Mouse (Mus musculus) hindbrain, postnatal 0 days (tissue): Measurements from ENCODE around the gene Hsf5. TPM values are rescaled to one million over a fixed set of nuclear protein-coding genes. Genes with fewer than 3 reads are reported as not detected.

Experiments used
- ATAC-seq: fragments of 200-750 bp; cut with Nextera tagmentation; 2 replicates; pipeline ENCODE4 v1.8.0; 2017; ENCODE audit warnings: mild to moderate bottlenecking, moderate TSS enrichment, moderate library complexity
- DNase-seq: peaks from one replicate; pipeline ENCODE4 v3.0.0-alpha.2; 2015; ENCODE audit warnings: low spot score
- H3K27ac ChIP-seq: fragments of 300-500 bp; sonication (generic); 2 replicates; pipeline ENCODE4 v1.5.1; 2014; ENCODE audit warnings: mild to moderate bottlenecking
- H3K27me3 ChIP-seq: fragments of 300-500 bp; sonication (generic); 2 replicates; pipeline ENCODE4 v1.6.1; 2014; ENCODE audit warnings: low read length, mixed read lengths; ENCODE audit not compliant: insufficient read depth
- H3K36me3 ChIP-seq: fragments of 300-500 bp; sonication (generic); 2 replicates; pipeline ENCODE4 v1.6.1; 2014; ENCODE audit warnings: low read length, mixed read lengths; ENCODE audit not compliant: insufficient read depth
- H3K4me1 ChIP-seq: fragments of 300-500 bp; sonication (generic); 2 replicates; pipeline ENCODE4 v1.6.1; 2014; ENCODE audit warnings: antibody characterized with exemption, low read length, mixed read lengths; ENCODE audit not compliant: insufficient read depth
- H3K4me2 ChIP-seq: fragments of 300-500 bp; sonication (generic); 2 replicates; pipeline ENCODE4 v1.6.1; 2014; ENCODE audit warnings: low read depth, mild to moderate bottlenecking, low read length, moderate library complexity, mixed read lengths
- H3K4me3 ChIP-seq: fragments of 300-500 bp; sonication (generic); 2 replicates; pipeline ENCODE4 v1.5.1; 2014; ENCODE audit warnings: low read length
- H3K9ac ChIP-seq: fragments of 300-500 bp; sonication (generic); replicated peaks from 2 replicates; pipeline ENCODE4 v1.6.1; 2014; ENCODE audit warnings: mild to moderate bottlenecking, low read length, moderate library complexity, mixed read lengths
- H3K9me3 ChIP-seq: fragments of 300-500 bp; sonication (generic); 2 replicates; pipeline ENCODE4 v1.6.1; 2016; ENCODE audit warnings: low read length, mixed read lengths
- CTCF ChIP-seq: IDR thresholded peaks from 2 replicates; pipeline ENCODE4 v1.5.1; 2016; ENCODE audit warnings: antibody characterized with exemption, control low read depth, low read depth
- WGBS: fragments of 180-500 bp; shearing (Covaris S2); extraction: QIAGEN DNeasy Blood & Tissue Kit; methylation state at CpG from one replicate; pipeline ENCODE4 v1.1.7; 2014; 5-methylcytosine and 5-hydroxymethylcytosine counted together
- polyA plus RNA-seq: library from polyadenylated mRNA; unstranded; fragments of >200 nt; fragmentation: Nextera tagmentation; extraction: Ambion mirVana; gene quantifications from 2 replicates; pipeline ENCODE4 v1.2.1, GENCODE M21; 2015
- total RNA-seq: library from RNA; depleted of rRNA; stranded (reverse); fragments of >200 nt; gene quantifications from 2 replicates; pipeline ENCODE4 v1.2.3, GENCODE M21; 2014; rRNA removed

The Hsf5 gene
- total and polyA plus RNA-seq, 2 experiments from 2014 or later, result 0.10 to 0.20 TPM

- Histone ChIP-seq H3K4me1 (no peaks in the 10 kb centered on the region), H3K27me3 (no peaks in the 10 kb centered on the region), H3K36me3 (no peaks in the 10 kb centered on the region), H3K4me2 (no peak overlapping the region), H3K9me3 (no peaks in the 10 kb centered on the region), H3K4me3 (no peak overlapping the region), H3K9ac (no peak overlapping the region), H3K27ac (no peak overlapping the region)
- no peak for ATAC-seq
- no peak for TF ChIP-seq CTCF
- 91% methylated on average over 4 of the region's 4 CpGs for WGBS
- no peak for DNase-seq
Measured at GRCm38 (mm10) chr11:87698126-87698525, 81.2 kb downstream of the Hsf5 start.

- Histone ChIP-seq H3K27me3 (no peaks in the 10 kb centered on the region), H3K27ac (no peak overlapping the region), H3K4me2 (no peak overlapping the region), H3K9me3 (no peaks in the 10 kb centered on the region), H3K4me1 (no peaks in the 10 kb centered on the region), H3K9ac (no peak overlapping the region), H3K4me3 (no peak overlapping the region), H3K36me3 (no peaks in the 10 kb centered on the region)
- ATAC-seq, result no peak
- no peak for DNase-seq
- TF ChIP-seq CTCF, result no peak
- WGBS, result 84% methylated on average over 6 of the region's 6 CpGs
Measured at GRCm38 (mm10) chr11:87701108-87701507, 84.1 kb downstream of the Hsf5 start.

GRCm38 (mm10) chr11:87701877-87702620, 85.1 kb downstream of the Hsf5 start:
- TF ChIP-seq CTCF, result no peak
- WGBS, result 83% methylated on average over 14 of the region's 14 CpGs

GRCm38 (mm10) chr11:87703654-87704053, 86.7 kb downstream of the Hsf5 start:
- no peak for TF ChIP-seq CTCF
- Histone ChIP-seq H3K9me3 (no peaks in the 10 kb centered on the region), H3K36me3 (no peaks in the 10 kb centered on the region), H3K4me3 (no peak overlapping the region), H3K27ac (no peak overlapping the region), H3K9ac (no peak overlapping the region), H3K4me1 (no peaks in the 10 kb centered on the region), H3K27me3 (no peaks in the 10 kb centered on the region), H3K4me2 (no peak overlapping the region)
- DNase-seq, result no peak
- 64% methylated on average over 5 of the region's 5 CpGs for WGBS
- no peak for ATAC-seq

More at GRCm38 (mm10) chr11:87701877-87702620, 85.1 kb downstream of the Hsf5 start:
- no peaks in the 10 kb centered on the region for H3K4me1 ChIP-seq
- H3K9ac ChIP-seq, result no peak overlapping the region
- H3K9me3 ChIP-seq, result no peaks in the 10 kb centered on the region
- H3K36me3 ChIP-seq, result no peaks in the 10 kb centered on the region
- H3K27me3 ChIP-seq, result no peaks in the 10 kb centered on the region
- H3K27ac ChIP-seq, result no peak overlapping the region
- H3K4me2 ChIP-seq, result no peak overlapping the region
- no peak for DNase-seq
- H3K4me3 ChIP-seq, result no peak overlapping the region
- no peak for ATAC-seq

DNA sequence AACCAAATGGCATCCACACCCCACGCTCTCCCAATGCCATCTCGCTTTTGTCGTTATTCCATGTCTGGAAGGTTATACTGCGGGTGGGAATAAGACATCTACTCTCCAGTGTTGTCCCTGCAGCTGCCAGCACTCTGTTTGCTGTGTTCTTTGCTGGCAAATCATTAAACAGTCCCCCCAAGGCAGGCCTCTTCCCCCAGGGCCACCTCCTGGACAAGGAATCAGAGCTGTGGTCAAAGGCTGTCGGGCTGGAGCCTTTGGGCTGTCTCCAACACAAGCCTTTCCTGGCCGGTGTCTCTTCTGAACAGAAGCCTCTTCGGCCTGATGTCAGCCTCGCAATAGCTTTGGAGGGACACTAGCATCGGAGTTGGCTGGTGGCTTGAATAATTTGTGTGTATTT, 87.3 kb downstream of the Hsf5 start:
- WGBS, result 66% methylated on average over 9 of the region's 9 CpGs
- H3K4me1 ChIP-seq, result no peaks in the 10 kb centered on the region
- TF ChIP-seq CTCF, result no peak
- no peak for ATAC-seq
- no peaks in the 10 kb centered on the region for H3K27me3 ChIP-seq
- H3K4me2 ChIP-seq, result no peak overlapping the region
- no peaks in the 10 kb centered on the region for H3K9me3 ChIP-seq
- H3K36me3 ChIP-seq, result no peaks in the 10 kb centered on the region
- no peak overlapping the region for H3K27ac ChIP-seq
- H3K9ac ChIP-seq, result no peak overlapping the region
- no peak overlapping the region for H3K4me3 ChIP-seq
- DNase-seq, result no peak

DNA sequence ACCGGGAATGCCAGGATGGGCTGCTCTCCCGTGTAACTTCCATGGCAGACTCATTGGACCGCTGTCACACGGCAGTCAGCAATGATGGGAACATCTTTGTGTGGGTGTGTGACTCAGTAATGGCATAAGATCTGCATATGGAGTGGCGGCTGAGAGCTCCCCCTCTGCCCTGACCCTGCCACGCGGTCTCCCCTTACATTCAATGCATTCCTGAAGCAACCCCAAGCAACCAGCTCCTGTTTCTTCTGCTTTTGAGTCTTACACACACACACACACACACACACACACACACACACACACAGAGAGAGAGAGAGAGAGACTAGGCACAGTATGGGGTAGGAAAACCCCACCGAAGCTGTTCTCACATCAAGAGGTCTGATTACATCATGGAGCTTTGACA, 90.6 kb downstream of the Hsf5 start:
- DNase-seq (no peak), ATAC-seq (no peak)
- Histone ChIP-seq H3K9me3 (no peaks in the 10 kb centered on the region), H3K9ac (no peak overlapping the region), H3K4me2 (no peak overlapping the region), H3K4me3 (no peak overlapping the region), H3K36me3 (no peaks in the 10 kb centered on the region), H3K27me3 (no peaks in the 10 kb centered on the region), H3K27ac (no peak overlapping the region), H3K4me1 (0 out of 2 replicates have a peak, but pooled peaks cover 5% of the 10 kb centered on the region)
- WGBS, result 19% methylated on average over 8 of the region's 8 CpGs
- no peak for TF ChIP-seq CTCF

DNA sequence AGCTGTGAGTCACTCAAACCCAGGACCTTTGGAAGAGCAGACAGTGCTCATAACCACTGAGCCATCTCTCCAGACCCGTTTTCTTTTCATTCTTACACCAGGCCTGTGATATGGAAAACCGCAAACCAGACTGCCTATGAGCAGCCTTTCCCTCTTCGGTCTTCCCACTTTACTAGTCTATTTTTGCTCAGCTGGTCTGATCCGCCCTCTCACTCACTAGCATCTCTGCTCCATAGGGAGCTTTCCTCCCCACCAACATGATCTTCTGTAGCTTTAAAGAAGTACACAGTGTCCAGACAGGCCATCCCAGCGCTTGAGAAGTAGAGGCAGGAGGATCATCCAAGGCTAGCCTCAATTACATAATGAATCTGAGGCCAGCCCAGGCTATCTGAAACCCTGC, 92.0 kb downstream of the Hsf5 start:
- Histone ChIP-seq H3K27me3 (no peaks in the 10 kb centered on the region), H3K27ac (no peak overlapping the region), H3K4me1 (0 out of 2 replicates have a peak, but pooled peaks cover 5% of the 10 kb centered on the region), H3K9me3 (no peaks in the 10 kb centered on the region), H3K9ac (no peak overlapping the region), H3K36me3 (no peaks in the 10 kb centered on the region), H3K4me3 (no peak overlapping the region), H3K4me2 (no peak overlapping the region)
- TF ChIP-seq CTCF, result no peak
- no peak for DNase-seq
- 79% methylated on average over 5 of the region's 5 CpGs for WGBS
- ATAC-seq, result no peak

Other genes with a start within 250 kb of the Hsf5 start
- gene Rad51c, start 212.2 kb upstream of the Hsf5 start, total RNA-seq, result 3.5 and 3.7 TPM in 2 replicates
- gene Rad51c, start 212.2 kb upstream of the Hsf5 start, polyA plus RNA-seq, result 2.0 and 4.2 TPM in 2 replicates
- 0.47 and 0.73 TPM in 2 replicates for gene Tex14, start 212.1 kb upstream of the Hsf5 start, total RNA-seq
- gene Tex14, start 212.1 kb upstream of the Hsf5 start, polyA plus RNA-seq, result 2.6 and 3.4 TPM in 2 replicates
- gene Gm11492, start 50.5 kb upstream of the Hsf5 start, total RNA-seq, result not detected in 2 replicates
- not detected in 2 replicates for gene Gm11492, start 50.5 kb upstream of the Hsf5 start, polyA plus RNA-seq
- gene Sept4, start 48.3 kb upstream of the Hsf5 start, total RNA-seq, result 32.3 and 39.6 TPM in 2 replicates
- 54.9 and 63.6 TPM in 2 replicates for gene Sept4, start 48.3 kb upstream of the Hsf5 start, polyA plus RNA-seq
- 110 and 125 TPM in 2 replicates for gene Mtmr4, start 25.0 kb upstream of the Hsf5 start, total RNA-seq
- gene Mtmr4, start 25.0 kb upstream of the Hsf5 start, polyA plus RNA-seq, result 30.6 and 34.8 TPM in 2 replicates
- 0.90 and 10.7 TPM in 2 replicates for gene Rnf43, start 45.6 kb downstream of the Hsf5 start, total RNA-seq
- 0.85 and 1.8 TPM in 2 replicates for gene Rnf43, start 45.6 kb downstream of the Hsf5 start, polyA plus RNA-seq
- gene Supt4a, start 120.4 kb downstream of the Hsf5 start, total RNA-seq, result 60.7 and 63.5 TPM in 2 replicates
- 125 and 135 TPM in 2 replicates for gene Supt4a, start 120.4 kb downstream of the Hsf5 start, polyA plus RNA-seq
- gene Tspoap1, start 143.4 kb downstream of the Hsf5 start, total RNA-seq, result 103 and 137 TPM in 2 replicates
- gene Tspoap1, start 143.4 kb downstream of the Hsf5 start, polyA plus RNA-seq, result 33.2 and 35.6 TPM in 2 replicates
- gene Mpo, start 176.4 kb downstream of the Hsf5 start, total RNA-seq, result 0.37 TPM in 1 of 2 replicates, not detected in the other
- 0.10 and 0.55 TPM in 2 replicates for gene Mpo, start 176.4 kb downstream of the Hsf5 start, polyA plus RNA-seq
- gene Lpo, start 211.1 kb downstream of the Hsf5 start, total RNA-seq, result 3.4 and 4.9 TPM in 2 replicates
- 3.3 and 4.3 TPM in 2 replicates for gene Lpo, start 211.1 kb downstream of the Hsf5 start, polyA plus RNA-seq
- 10.2 and 17.4 TPM in 2 replicates for gene Mks1, start 236.1 kb downstream of the Hsf5 start, total RNA-seq
- 8.0 and 8.4 TPM in 2 replicates for gene Mks1, start 236.1 kb downstream of the Hsf5 start, polyA plus RNA-seq